Mouse (Mus musculus) T-helper 17 cell (primary cell): ENCODE results near the gene Trmt112.

Experiments
- in situ Hi-C, 2 experiments: fragments of 300-600 bp; cut with MboI, MseI; formaldehyde crosslinking; loops; 1 replicate in 1 of 2; 2 replicates in 1 of 2; pipeline ENCODE4 v1.15.1; 2025; ENCODE audit warnings: high pct_unique_total_duplicates in 2 of 2

Trmt112 gene

GRCm38 (mm10) chr19:6907811-6908540 is 1.5 kb upstream of the Trmt112 start:
- in situ Hi-C loops, result loop anchor here in 1 of 2 experiments (10.0 kb wide), 1 partner anchor 1793 kb away; the partner anchor contains the start of gene Klc2

- in situ Hi-C loops, result loop anchor here in 1 of 2 experiments (10.0 kb wide), 1 partner anchor 1794 kb away; the partner anchor contains the start of gene Klc2
Measured at GRCm38 (mm10) chr19:6909021-6909420, 477 bp upstream of the Trmt112 start.

GRCm38 (mm10) chr19:6910306-6910705 is 808 bp downstream of the Trmt112 start:
- in situ Hi-C loops, result loop anchor here (5.0 to 10.0 kb wide), 2 partner anchors 38 to 226 kb away; no protein-coding TSS in a partner anchor

GRCm38 (mm10) chr19:6911101-6912074 is 1.9 kb downstream of the Trmt112 start:
- in situ Hi-C loops, result loop anchor here (5.0 to 10.0 kb wide), 2 partner anchors 39 to 227 kb away; no protein-coding TSS in a partner anchor

DNA sequence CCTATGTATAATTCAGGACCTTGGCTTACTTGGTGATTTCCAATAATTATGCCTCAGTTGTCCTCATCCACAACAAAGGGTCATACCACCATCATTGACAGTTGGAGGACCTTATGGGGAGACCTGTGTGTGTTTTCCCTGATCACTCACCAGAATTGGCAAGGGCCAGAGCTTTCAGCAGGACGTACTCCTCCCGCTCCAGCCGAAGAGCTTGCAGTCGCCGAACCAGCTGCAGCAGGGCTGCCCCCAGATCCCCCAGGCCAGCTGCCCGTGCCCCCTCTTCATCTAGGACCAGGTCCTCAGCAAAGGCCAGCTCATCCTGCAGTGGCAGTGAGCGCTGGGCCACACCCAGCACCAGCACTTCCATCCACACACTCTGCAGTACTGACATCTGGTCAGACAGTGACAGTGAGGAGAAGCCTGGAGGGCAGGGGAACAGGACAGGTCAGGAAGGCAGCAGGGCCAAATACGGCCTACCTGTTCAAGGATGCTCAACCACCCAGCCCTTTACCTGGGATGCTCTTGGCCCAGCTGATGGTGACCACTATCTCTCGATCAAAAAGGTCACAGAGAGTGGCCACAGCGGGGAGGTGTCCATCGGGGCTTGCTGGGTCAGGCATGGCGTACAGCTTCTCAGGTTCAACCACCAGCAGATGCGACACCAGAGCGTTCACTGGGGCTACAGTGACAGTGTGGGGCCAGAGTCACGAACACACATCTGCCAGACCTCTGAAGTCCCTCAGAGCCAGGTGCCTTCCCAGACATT is 2.9 kb downstream of the Trmt112 start:
- in situ Hi-C loops, result loop anchor here (5.0 to 10.0 kb wide), 2 partner anchors 40 to 228 kb away; no protein-coding TSS in a partner anchor

- in situ Hi-C loops, result loop anchor here (5.0 to 10.0 kb wide), 2 partner anchors 41 to 228 kb away; no protein-coding TSS in a partner anchor
Measured at GRCm38 (mm10) chr19:6913036-6913435, 3.5 kb downstream of the Trmt112 start.

- in situ Hi-C loops, result loop anchor here (5.0 to 10.0 kb wide), 2 partner anchors 42 to 229 kb away; no protein-coding TSS in a partner anchor
Measured at GRCm38 (mm10) chr19:6913991-6914390, 4.5 kb downstream of the Trmt112 start.

GRCm38 (mm10) chr19:6914540-6914939 is 5.0 kb downstream of the Trmt112 start:
- in situ Hi-C loops, result loop anchor here (5.0 to 10.0 kb wide), 2 partner anchors 42 to 230 kb away; no protein-coding TSS in a partner anchor

DNA sequence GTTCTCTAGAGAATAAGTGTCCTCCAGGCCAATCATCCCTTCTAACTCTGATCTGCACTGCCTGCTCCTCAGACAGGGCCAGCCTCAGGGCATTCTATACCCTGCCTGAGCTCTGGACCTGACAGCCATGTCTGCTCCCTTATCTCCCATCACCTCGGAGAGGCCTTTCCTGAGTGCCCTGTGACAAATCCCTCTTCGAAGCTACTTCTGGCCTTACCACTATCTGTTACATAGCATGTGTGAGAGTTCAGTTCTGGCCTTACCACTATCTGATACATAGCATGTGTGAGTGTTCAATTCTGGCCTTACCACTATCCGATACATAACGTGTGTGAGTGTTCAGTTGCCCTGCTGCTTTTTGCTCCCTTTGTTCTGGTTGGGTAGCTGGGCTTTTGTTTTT is 5.8 kb downstream of the Trmt112 start:
- in situ Hi-C loops, result loop anchor here in 1 of 2 experiments (10.0 kb wide), 1 partner anchor 230 kb away; no protein-coding TSS in a partner anchor

- in situ Hi-C loops, result loop anchor here in 1 of 2 experiments (10.0 kb wide), 1 partner anchor 232 kb away; no protein-coding TSS in a partner anchor
Measured at GRCm38 (mm10) chr19:6916496-6916895, 7.0 kb downstream of the Trmt112 start.

DNA sequence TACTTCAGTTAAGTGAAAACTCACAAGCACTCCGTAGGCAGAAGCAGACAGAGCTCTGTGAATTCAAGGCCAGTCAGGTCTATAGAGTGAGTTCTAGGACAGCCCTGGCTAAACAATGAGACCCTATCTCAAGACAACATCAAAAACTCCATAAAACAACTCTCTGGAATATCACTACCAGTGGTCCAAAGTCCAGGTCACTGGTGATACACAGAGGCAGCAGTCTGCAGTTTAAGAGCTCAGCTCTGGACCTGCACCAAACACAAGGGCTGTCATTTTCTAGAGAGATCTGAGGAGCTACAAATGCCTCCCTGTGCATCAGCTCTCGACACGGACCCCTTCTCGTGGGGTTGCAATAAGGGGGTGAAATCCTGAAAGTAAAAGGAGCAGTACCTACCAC is 8.8 kb downstream of the Trmt112 start:
- in situ Hi-C loops, result loop anchor here in 1 of 2 experiments (10.0 kb wide), 1 partner anchor 234 kb away; no protein-coding TSS in a partner anchor

DNA sequence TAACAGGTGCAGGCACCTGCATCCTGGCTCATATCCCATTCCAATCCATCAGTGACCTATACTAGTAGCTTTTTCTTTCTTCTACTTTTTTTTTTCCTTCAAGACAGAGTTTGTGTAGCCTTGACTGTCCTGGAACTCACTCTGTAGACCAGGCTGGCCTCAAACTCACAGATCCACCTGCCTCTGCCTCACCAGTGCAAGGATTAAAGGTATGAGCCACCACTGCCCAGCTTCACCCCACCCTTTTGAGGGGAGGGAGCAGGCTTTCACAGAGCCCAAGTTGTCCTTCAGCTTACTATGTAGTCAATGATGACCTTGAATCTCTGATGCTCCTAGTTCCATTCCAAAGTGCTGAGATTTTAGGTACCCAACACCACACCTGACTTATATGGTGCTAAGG is 9.9 kb downstream of the Trmt112 start:
- in situ Hi-C loops, result loop anchor here in 1 of 2 experiments (10.0 kb wide), 1 partner anchor 235 kb away; no protein-coding TSS in a partner anchor

GRCm38 (mm10) chr19:6919876-6920740 is 10.6 kb downstream of the Trmt112 start:
- in situ Hi-C loops, result loop anchor here (5.0 to 10.0 kb wide), 2 partner anchors 52 to 235 kb away; partner anchors contain the start of gene Ppp1r14b (in 1 of the 2)

DNA sequence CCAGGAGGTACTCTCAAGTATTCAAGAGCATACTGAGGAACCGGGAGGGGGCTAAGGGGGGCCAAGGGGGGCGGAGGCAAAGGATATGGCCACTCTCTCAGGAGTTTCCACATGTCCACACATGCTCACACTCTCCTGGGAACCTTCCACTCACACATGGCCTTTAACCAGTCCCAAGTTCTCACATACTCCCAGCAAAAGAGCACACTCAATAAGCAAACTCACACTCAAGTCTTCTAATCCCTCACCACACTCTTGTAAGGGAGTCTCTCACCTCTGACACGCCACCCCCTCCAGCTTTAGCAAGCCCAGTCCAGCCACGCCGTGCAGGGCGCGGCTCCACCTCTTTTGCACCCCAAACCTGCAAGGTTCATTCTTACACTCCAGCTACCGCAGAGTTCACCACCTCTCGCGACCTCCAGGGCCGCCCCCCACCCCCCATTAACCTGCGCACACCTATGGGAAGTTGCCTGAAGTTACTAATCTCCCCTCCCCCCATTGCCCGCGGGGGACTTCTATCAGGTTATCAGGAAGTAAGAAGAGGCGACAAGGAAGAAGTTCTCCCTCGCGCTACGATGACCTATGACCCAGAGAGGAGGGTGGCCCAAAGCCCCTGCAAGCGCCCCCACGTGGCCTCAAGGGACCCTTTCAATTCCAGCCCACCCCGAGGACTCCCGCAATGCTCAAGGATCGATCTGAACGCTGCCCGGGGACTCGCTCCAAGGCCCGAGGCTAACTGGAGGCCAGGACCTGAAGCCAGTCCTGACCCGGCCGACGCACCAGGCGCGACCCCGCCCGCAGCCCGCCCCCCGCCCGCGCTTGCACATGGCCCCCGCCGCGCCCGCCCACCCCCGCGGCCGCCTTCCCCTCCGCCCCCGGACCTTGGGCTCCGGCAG is 11.5 kb downstream of the Trmt112 start:
- in situ Hi-C loops, result loop anchor here in 1 of 2 experiments (5.0 kb wide), 1 partner anchor 51 kb away; the partner anchor contains the start of gene Ppp1r14b

- in situ Hi-C loops, result loop anchor here in 1 of 2 experiments (5.0 kb wide), 1 partner anchor 50 kb away; the partner anchor contains the start of gene Ppp1r14b
Measured at GRCm38 (mm10) chr19:6921647-6922567, 12.4 kb downstream of the Trmt112 start, which contains the start of gene Esrra. TSS of gene Esrra (minus strand) at chr19:6921813.

DNA sequence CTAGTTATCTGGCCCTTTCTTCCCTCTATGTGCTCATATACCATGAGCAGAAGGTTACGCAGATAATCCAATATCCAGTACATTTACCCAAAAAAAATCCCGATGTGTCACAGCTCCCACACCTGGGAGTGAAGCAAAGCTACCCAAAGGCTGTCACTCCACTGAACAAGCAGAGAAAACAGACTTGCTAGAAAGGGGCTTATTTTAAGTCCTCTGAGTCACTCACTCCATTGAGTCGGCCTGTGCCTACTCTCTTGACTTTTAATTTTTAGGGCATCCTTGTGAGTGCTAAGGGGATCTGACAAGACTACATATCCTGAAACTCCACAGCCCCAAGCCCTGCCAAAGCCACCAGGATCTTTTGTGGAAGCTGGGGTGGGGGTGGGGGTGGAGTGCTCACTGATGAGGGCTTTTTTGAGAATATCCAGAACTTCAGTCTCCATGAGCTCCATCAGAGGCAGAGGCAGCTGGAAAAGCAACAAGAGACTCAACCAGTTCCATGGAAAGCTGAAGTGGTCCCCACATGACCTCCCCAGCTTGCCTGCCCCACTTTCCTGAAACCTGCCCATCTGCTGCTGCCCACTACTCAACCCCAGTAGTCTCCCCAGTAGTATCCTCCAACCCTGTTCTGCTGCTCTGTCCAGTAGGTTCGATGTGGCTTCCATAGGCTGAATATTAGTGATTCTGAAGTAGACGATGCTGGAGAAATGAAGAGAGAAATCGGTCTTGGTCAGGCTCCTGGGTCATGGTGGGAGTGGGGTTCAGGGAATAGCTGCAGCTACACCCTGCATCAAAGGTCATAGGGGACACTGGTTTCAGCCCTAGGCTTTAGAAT is 13.6 kb downstream of the Trmt112 start:
- in situ Hi-C loops, result loop anchor here in 1 of 2 experiments (5.0 kb wide), 1 partner anchor 49 kb away; the partner anchor contains the start of gene Ppp1r14b
